ENCODE assay signal across 8 mouse cellular contexts in genomic region chr7:19075231-19075630, GRCm38 (mm10). TPM values are rescaled to one million over a fixed set of nuclear protein-coding genes. Genes with fewer than 3 reads are reported as not detected.
DNase-seq lines count a peak whose midpoint lies in the region; ATAC-seq and TF ChIP-seq lines count a peak whose summit lies in the region.

No protein-coding gene starts in this region.

- peaks cover 11% of the 10 kb centered on the region for H3K4me1 ChIP-seq in kidney, postnatal 0 days (replicated peaks; ENCODE audit: insufficient read depth, low read length)
- H3K4me1 ChIP-seq in embryonic facial prominence, embryonic 15.5 days: peaks cover 23% of the 10 kb centered on the region
- peaks cover 20% of the 10 kb centered on the region for H3K4me1 ChIP-seq in intestine, embryonic 15.5 days (replicated peaks)

- H3K9me3 ChIP-seq in kidney, postnatal 0 days (replicated peaks; ENCODE audit: low read length): no peaks in the 10 kb centered on the region
- no peaks in the 10 kb centered on the region for H3K9me3 ChIP-seq in embryonic facial prominence, embryonic 15.5 days (replicated peaks)
- no peaks in the 10 kb centered on the region for H3K9me3 ChIP-seq in intestine, embryonic 15.5 days

- peaks cover 7% of the 10 kb centered on the region for H3K36me3 ChIP-seq in kidney, postnatal 0 days (ENCODE audit: insufficient read depth, low read length)
- H3K36me3 ChIP-seq in embryonic facial prominence, embryonic 15.5 days: peaks cover 24% of the 10 kb centered on the region
- peaks cover 14% of the 10 kb centered on the region for H3K36me3 ChIP-seq in intestine, embryonic 15.5 days

- H3K27me3 ChIP-seq in kidney, postnatal 0 days (ENCODE audit: insufficient read depth, low read length): no peaks in the 10 kb centered on the region
- no peaks in the 10 kb centered on the region for H3K27me3 ChIP-seq in embryonic facial prominence, embryonic 15.5 days
- no peaks in the 10 kb centered on the region for H3K27me3 ChIP-seq in intestine, embryonic 15.5 days (replicated peaks)

- WGBS in kidney, postnatal 0 days: 46% methylated on average over 5 of the region's 5 CpGs
- 62% methylated on average over 5 of the region's 5 CpGs for WGBS in embryonic facial prominence, embryonic 15.5 days
- 49% methylated on average over 5 of the region's 5 CpGs for WGBS in intestine, embryonic 15.5 days

- ATAC-seq in kidney, postnatal 0 days (replicated peaks; ENCODE audit: low FRiP score, low read depth): no peak
- no peak for ATAC-seq in embryonic facial prominence, embryonic 15.5 days (ENCODE audit: insufficient number of reproducible peaks, low FRiP score, low TSS enrichment, low read depth)
- ATAC-seq in intestine, embryonic 15.5 days: no peak

- no peak overlapping the region; the same call in 1 of the 2 replicates for H3K27ac ChIP-seq in kidney, postnatal 0 days
- no peak overlapping the region; the same call in 1 of the 2 replicates for H3K27ac ChIP-seq in embryonic facial prominence, embryonic 15.5 days (replicated peaks)
- H3K27ac ChIP-seq in intestine, embryonic 15.5 days: no peak overlapping the region

- DNase-seq in kidney, postnatal 0 days (ENCODE audit: low spot score): no peak
- DNase-seq in kidney, postnatal 10 days: no peak
- peak; percentile 30 for DNase-seq in naive thymus-derived CD4-positive, alpha-beta T cell, adult 2 months (ENCODE audit: low read depth)
- DNase-seq in embryo, embryonic 10 days (ENCODE audit: low spot score): no peak
- no peak for DNase-seq in natural killer cell, adult 2 months (ENCODE audit: low spot score in 2 of 2)
- DNase-seq in cerebellum, postnatal 4 days (ENCODE audit: low spot score in 2 of 2): no peak

- H3K9ac ChIP-seq in kidney, postnatal 0 days (ENCODE audit: low read depth, low read length): peak overlapping the region; percentile 43; the same call in 1 of the 2 replicates
- H3K9ac ChIP-seq in embryonic facial prominence, embryonic 15.5 days: no peak overlapping the region
- H3K9ac ChIP-seq in intestine, embryonic 15.5 days: peak overlapping the region; percentile 26; the same call in 1 of the 2 replicates

- no peak for TF ChIP-seq CTCF in kidney, postnatal 0 days (IDR thresholded peaks at IDR 0.05; ENCODE audit: low read depth)

- peak overlapping the region; percentile 72; the same call in 1 of the 2 replicates for H3K4me3 ChIP-seq in kidney, postnatal 0 days (replicated peaks; ENCODE audit: low read depth, low read length)
- peak overlapping the region; percentile 96 for H3K4me3 ChIP-seq in embryonic facial prominence, embryonic 15.5 days (replicated peaks)
- peak overlapping the region; percentile 91 for H3K4me3 ChIP-seq in intestine, embryonic 15.5 days (replicated peaks)

- peak overlapping the region; percentile 81 for H3K4me2 ChIP-seq in kidney, postnatal 0 days (ENCODE audit: low read length)
- peak overlapping the region; percentile 80 for H3K4me2 ChIP-seq in embryonic facial prominence, embryonic 15.5 days (replicated peaks)
- peak overlapping the region; percentile 78 for H3K4me2 ChIP-seq in intestine, embryonic 15.5 days (replicated peaks)

RNA-seq across cellular contexts. Expression of gene Dmwd, which starts 0.8 kb away (rescaled TPM):
- polyA plus RNA-seq in kidney, postnatal 0 days (2015; fragmentation: Nextera tagmentation; extraction: Ambion mirVana): 12.2 and 16.9 TPM in 2 replicates
- 18.7 and 20.1 TPM in 2 replicates for polyA plus RNA-seq in embryonic facial prominence, embryonic 15.5 days (2015; fragmentation: Nextera tagmentation; extraction: Ambion mirVana)
- 11.0 and 13.4 TPM in 2 replicates for polyA plus RNA-seq in intestine, embryonic 15.5 days (2015; fragmentation: Nextera tagmentation; extraction: Ambion mirVana)

RNA-seq across cellular contexts. Expression of gene Dmpk, which starts 8.4 kb away (rescaled TPM):
- 9.4 and 11.6 TPM in 2 replicates for polyA plus RNA-seq in kidney, postnatal 0 days (2015; fragmentation: Nextera tagmentation; extraction: Ambion mirVana)
- 42.4 and 60.4 TPM in 2 replicates for polyA plus RNA-seq in embryonic facial prominence, embryonic 15.5 days (2015; fragmentation: Nextera tagmentation; extraction: Ambion mirVana)
- 52.2 and 53.7 TPM in 2 replicates for polyA plus RNA-seq in intestine, embryonic 15.5 days (2015; fragmentation: Nextera tagmentation; extraction: Ambion mirVana)

RNA-seq across cellular contexts. Expression of gene Six5, which starts 19.2 kb away (rescaled TPM):
- 7.6 and 7.9 TPM in 2 replicates for polyA plus RNA-seq in kidney, postnatal 0 days (2015; fragmentation: Nextera tagmentation; extraction: Ambion mirVana)
- 12.7 and 14.7 TPM in 2 replicates for polyA plus RNA-seq in embryonic facial prominence, embryonic 15.5 days (2015; fragmentation: Nextera tagmentation; extraction: Ambion mirVana)
- 8.7 and 8.8 TPM in 2 replicates for polyA plus RNA-seq in intestine, embryonic 15.5 days (2015; fragmentation: Nextera tagmentation; extraction: Ambion mirVana)

RNA-seq across cellular contexts. Expression of gene Rsph6a, which starts 20.7 kb away (rescaled TPM):
- not detected in 2 replicates for polyA plus RNA-seq in kidney, postnatal 0 days (2015; fragmentation: Nextera tagmentation; extraction: Ambion mirVana)
- polyA plus RNA-seq in embryonic facial prominence, embryonic 15.5 days (2015; fragmentation: Nextera tagmentation; extraction: Ambion mirVana): not detected in 2 replicates
- not detected in 2 replicates for polyA plus RNA-seq in intestine, embryonic 15.5 days (2015; fragmentation: Nextera tagmentation; extraction: Ambion mirVana)

RNA-seq across cellular contexts. Expression of gene Gm4969, which starts 42.9 kb away (rescaled TPM):
- 2.0 TPM in 2 replicates for polyA plus RNA-seq in kidney, postnatal 0 days (2015; fragmentation: Nextera tagmentation; extraction: Ambion mirVana)
- 1.9 and 2.3 TPM in 2 replicates for polyA plus RNA-seq in embryonic facial prominence, embryonic 15.5 days (2015; fragmentation: Nextera tagmentation; extraction: Ambion mirVana)
- 1.8 and 2.3 TPM in 2 replicates for polyA plus RNA-seq in intestine, embryonic 15.5 days (2015; fragmentation: Nextera tagmentation; extraction: Ambion mirVana)
